Mouse (Mus musculus): Measurements from ENCODE around the gene Lamb1.

- TF ChIP-seq CTCF (IDR thresholded peaks at IDR 0.05; ENCODE audit: borderline replicate concordance, insufficient read depth, low read length): no peak
- TF ChIP-seq POLR2A (IDR thresholded peaks at IDR 0.05; ENCODE audit: low read depth, low read length): no peak
These were observed 102.7 kb downstream of the Lamb1 start for GRCm38 (mm10) chr12:31367721-31368120.

Data from embryonic fibroblast, embryonic 13.5 days (primary cell).